Mouse (Mus musculus) spleen, embryonic (tissue): ENCODE measurements around the gene Car1.
"Not testable (repeated sequence)": the region's sequence is repeated elsewhere in the genome, so short reads cannot be mapped to it uniquely, and the experiment has no call there.

Source experiments
- CTCF ChIA-PET: fragments of 350-600 bp; sonication (Branson Sonifier 250); formaldehyde crosslinking; loops from one replicate; lab custom pipeline; 2022; lab: Charles Lee

The Car1 gene

GRCm38 (mm10) chr3:14783198-14783597, 25.0 kb downstream of the Car1 start:
- CTCF ChIA-PET = not testable (repeated sequence)

DNA sequence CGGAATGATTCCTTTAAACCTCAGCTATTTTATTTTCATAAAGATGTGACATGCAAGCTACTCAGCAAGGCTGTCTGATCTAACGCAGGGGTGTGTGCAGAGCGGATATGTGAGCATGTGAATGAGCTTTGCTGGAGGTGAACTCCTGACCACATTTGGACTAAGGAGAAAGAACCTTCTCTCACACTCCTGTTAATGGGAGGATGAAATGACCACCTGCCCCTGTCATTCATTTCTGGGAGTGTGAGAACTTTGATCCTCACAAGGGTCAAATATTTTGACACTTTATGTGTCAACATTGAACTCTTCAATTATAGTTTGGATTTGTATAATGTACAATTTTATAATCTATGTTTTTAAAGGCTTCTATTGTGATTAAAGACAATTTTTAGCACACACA, 25.8 kb downstream of the Car1 start:
- CTCF ChIA-PET = not testable (repeated sequence)

- CTCF ChIA-PET = no interaction called here
These were observed 28.0 kb downstream of the Car1 start for GRCm38 (mm10) chr3:14780212-14780611.

DNA sequence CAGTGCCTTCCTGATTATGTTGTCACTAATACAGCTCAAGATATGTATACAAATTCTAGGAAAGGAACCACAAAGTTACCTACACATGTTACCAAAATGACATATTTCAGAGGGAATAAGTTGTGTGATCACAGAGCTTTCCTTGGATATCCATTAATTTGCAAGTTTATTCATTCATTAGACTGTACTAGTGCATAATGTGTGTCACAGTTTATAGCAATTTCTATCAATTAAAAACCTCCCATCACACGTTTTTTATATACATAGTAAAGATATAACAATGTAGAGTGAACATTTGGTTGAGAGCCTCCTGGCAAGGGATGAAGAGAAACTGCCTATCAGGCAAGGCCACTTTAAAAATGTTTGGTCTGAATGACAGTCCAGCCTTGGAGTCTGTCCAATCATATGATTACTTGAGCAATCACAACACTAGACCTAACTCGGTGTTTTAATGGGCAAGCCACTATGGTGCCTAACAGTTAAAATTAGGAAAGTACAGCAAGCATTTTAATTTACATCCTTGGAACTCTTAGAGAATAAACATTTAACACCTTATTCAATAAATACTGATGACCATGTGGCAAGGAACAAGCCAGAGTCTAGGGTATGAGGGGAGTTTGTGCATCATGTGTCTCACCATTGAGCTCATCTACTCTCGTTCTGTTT, 31.5 kb downstream of the Car1 start:
- CTCF ChIA-PET = not testable (repeated sequence)

DNA sequence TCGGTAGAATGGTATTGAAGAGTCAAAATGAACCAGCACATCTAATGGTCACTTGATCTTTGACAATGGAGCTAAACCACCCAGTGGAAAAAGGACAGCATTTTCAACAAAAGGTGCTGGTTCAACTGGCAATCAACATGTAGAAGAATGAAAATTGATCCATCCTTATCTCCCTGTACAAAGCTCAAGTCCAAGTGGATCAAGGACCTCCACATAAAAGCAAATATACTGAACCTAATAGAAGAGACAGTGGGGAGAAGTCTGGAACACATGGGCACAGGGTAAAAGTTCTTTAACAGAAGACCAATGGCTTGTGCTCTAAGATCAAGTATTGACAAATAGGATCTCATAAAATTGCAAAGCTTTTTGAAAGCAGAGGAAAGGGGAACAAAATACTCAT, 33.6 kb downstream of the Car1 start:
- CTCF ChIA-PET = not testable (repeated sequence)

- CTCF ChIA-PET = not testable (repeated sequence)
These were observed 35.7 kb downstream of the Car1 start for GRCm38 (mm10) chr3:14772473-14772872.

- CTCF ChIA-PET = no interaction called here
These were observed 43.2 kb downstream of the Car1 start for GRCm38 (mm10) chr3:14764755-14765566.

DNA sequence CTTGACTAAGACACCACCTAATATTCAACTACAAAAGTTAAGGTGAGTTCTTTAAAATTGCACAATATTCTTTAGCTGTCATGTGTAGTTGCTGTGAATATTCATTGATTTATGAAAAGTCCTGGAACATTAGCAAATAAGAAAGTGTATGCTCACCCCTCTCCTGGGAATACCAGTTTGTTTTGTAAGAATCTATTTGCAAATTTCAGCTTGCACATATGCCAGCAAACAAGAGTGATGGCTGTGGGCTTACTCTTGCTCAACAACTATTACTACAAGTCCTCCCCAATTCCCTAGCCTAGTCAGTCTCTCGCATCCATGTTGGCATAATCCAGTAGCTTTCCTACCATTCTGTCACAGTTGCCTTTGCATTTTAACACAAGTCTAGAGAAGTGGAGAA, 52.5 kb downstream of the Car1 start:
- CTCF ChIA-PET = no interaction called here

DNA sequence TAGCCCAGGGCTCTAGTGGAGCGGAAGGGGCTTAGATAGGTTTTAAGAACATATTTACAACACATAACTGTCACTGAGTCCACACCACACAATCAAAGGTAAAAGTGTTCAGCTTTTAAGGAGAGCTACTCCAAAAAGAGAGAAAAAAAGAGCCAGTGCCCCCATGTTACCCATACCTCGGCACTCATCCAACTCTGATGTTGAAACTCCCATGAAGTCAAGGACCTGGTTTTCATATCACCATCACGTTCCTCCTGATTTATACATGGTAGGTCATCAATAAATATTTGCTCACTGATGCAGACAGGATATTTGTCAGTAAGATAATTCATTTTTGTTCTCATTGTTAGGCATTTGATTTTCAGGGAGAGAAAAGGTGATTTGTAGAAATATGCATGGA, 62.1 kb downstream of the Car1 start:
- CTCF ChIA-PET = no interaction called here

DNA sequence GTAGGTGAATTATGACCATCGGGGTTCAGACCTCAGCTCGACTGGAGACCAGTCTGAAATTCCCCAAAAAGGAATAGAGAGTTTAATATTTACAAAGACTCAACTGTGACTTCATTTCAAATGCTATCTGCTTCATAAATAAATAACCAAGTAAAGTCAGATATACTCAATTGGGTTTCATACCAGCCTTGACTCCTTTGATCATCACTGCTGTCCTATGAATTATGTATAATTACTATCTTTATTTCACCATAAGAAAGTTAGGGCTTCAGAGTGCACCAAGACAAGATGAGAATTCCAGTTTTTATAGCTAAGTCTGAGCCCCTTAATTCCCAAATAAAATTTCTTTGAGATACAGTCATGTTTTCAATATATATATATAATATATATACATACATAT, 69.9 kb downstream of the Car1 start:
- CTCF ChIA-PET = no interaction called here

DNA sequence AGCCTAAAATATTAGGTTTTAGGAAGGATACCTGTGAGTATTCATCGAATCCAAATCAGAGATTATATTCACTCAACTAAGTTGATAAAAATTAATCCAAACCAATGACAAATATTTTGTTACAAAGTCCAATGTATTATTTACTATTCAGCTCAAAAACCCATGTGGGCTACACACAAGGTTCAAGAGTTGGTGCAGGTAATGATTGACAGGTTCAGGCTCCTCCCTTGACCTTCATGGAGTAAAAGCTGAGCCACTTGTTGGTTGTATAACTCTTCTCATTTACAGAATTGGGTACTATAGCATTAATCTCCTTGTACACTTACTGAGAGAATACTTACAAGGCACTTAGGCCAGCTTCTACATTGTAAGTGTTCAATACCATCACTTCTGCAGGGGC, 80.7 kb downstream of the Car1 start:
- CTCF ChIA-PET = not testable (repeated sequence)

- CTCF ChIA-PET = not testable (repeated sequence)
These were observed 82.7 kb downstream of the Car1 start for GRCm38 (mm10) chr3:14725462-14725861.
